Mouse (Mus musculus) forebrain, embryonic 14.5 days (tissue): ENCODE data around the gene Olfr727. TPM values are rescaled to one million over a fixed set of nuclear protein-coding genes. Genes with fewer than 3 reads are reported as not detected.

ENCODE experiments used
- ATAC-seq: fragments of 200-750 bp; cut with Nextera tagmentation; 2 replicates; pipeline ENCODE4 v1.8.0; 2017; ENCODE audit warnings: mild to moderate bottlenecking, moderate library complexity
- DNase-seq: peaks from one replicate; pipeline ENCODE4 v3.0.0-alpha.2; 2015; ENCODE audit warnings: low spot score
- H3K27ac ChIP-seq: fragments of 300-500 bp; sonication (generic); 2 replicates; pipeline ENCODE4 v1.5.1; 2014; ENCODE audit warnings: low read depth, mild to moderate bottlenecking, control low read depth, low read length, moderate library complexity
- H3K27me3 ChIP-seq: fragments of 300-500 bp; sonication (generic); replicated peaks from 2 replicates; pipeline ENCODE4 v1.6.1; 2014; ENCODE audit warnings: low read length, control low read depth, mixed read lengths; ENCODE audit not compliant: control insufficient read depth, insufficient read depth
- H3K36me3 ChIP-seq: fragments of 300-500 bp; sonication (generic); 2 replicates; pipeline ENCODE4 v1.6.1; 2014; ENCODE audit warnings: low read length, control low read depth; ENCODE audit not compliant: control insufficient read depth, insufficient read depth
- H3K4me1 ChIP-seq: fragments of 300-500 bp; sonication (generic); 2 replicates; pipeline ENCODE4 v1.6.1; 2014; ENCODE audit warnings: antibody characterized with exemption, low read length, control low read depth; ENCODE audit not compliant: control insufficient read depth, insufficient read depth
- H3K4me2 ChIP-seq: fragments of 300-500 bp; sonication (generic); 2 replicates; pipeline ENCODE4 v1.6.1; 2014; ENCODE audit warnings: mild to moderate bottlenecking, control low read depth, low read length
- H3K4me3 ChIP-seq: fragments of 300-500 bp; sonication (generic); 2 replicates; pipeline ENCODE4 v1.5.1; 2014; ENCODE audit warnings: low read depth, low read length, control low read depth
- H3K9ac ChIP-seq: fragments of 300-500 bp; sonication (generic); 2 replicates; pipeline ENCODE4 v1.6.1; 2014; ENCODE audit warnings: mild to moderate bottlenecking, low read length, control low read depth, moderate library complexity
- H3K9me3 ChIP-seq: fragments of 300-500 bp; sonication (generic); replicated peaks from 2 replicates; pipeline ENCODE4 v1.6.1; 2016; ENCODE audit warnings: low read length, control low read depth, mixed read lengths; ENCODE audit not compliant: control insufficient read depth
- WGBS: fragments of 180-500 bp; shearing (Covaris S2); extraction: QIAGEN DNeasy Blood & Tissue Kit; methylation state at CpG from one replicate; pipeline ENCODE4 v1.1.7; 2014; 5-methylcytosine and 5-hydroxymethylcytosine counted together
- polyA plus RNA-seq: library from polyadenylated mRNA; unstranded; fragments of >200 nt; fragmentation: Nextera tagmentation; extraction: Ambion mirVana; gene quantifications from 2 replicates; pipeline ENCODE4 v1.2.1, GENCODE M21; 2014

Olfr727 gene
- not detected in 2 replicates for polyA plus RNA-seq

GRCm38 (mm10) chr14:50122886-50123285, at the start of gene Olfr727:
Gene Olfr727, plus strand, starts transcription at chr14:50123186.
- Histone ChIP-seq H3K4me3 (no peak within 1 kb of the TSS), H3K9me3 (no peaks in the 10 kb centered on the region), H3K27ac (no peak within 1 kb of the TSS), H3K9ac (no peak within 1 kb of the TSS), H3K4me1 (no peaks in the 10 kb centered on the region), H3K36me3 (no peaks in the 10 kb centered on the region), H3K27me3 (no peaks in the 10 kb centered on the region), H3K4me2 (no peak within 1 kb of the TSS)
- DNase-seq (no peak), ATAC-seq (no peak)
- 86% methylated on average over 1 of the region's 1 CpGs for WGBS

- Histone ChIP-seq H3K4me2 (no peak within 1 kb of the TSS), H3K4me1 (no peaks in the 10 kb centered on the region), H3K27ac (no peak within 1 kb of the TSS), H3K36me3 (no peaks in the 10 kb centered on the region), H3K27me3 (no peaks in the 10 kb centered on the region), H3K9ac (no peak within 1 kb of the TSS), H3K9me3 (no peaks in the 10 kb centered on the region), H3K4me3 (no peak within 1 kb of the TSS)
- WGBS = 68% methylated on average over 1 of the region's 1 CpGs
- DNase-seq (no peak), ATAC-seq (no peak)
Measured at GRCm38 (mm10) chr14:50090853-50091252, 32.1 kb upstream of the Olfr727 start, which contains the start of gene Olfr726. Gene Olfr726, minus strand, starts transcription at chr14:50090953.

GRCm38 (mm10) chr14:50142580-50142979, 19.6 kb downstream of the Olfr727 start, which contains the start of gene Olfr728:
Gene Olfr728, minus strand, starts transcription at chr14:50142680.
- Histone ChIP-seq H3K9ac (no peak within 1 kb of the TSS), H3K4me1 (no peaks in the 10 kb centered on the region), H3K9me3 (no peaks in the 10 kb centered on the region), H3K4me2 (no peak within 1 kb of the TSS), H3K4me3 (no peak within 1 kb of the TSS), H3K27ac (no peak within 1 kb of the TSS), H3K27me3 (no peaks in the 10 kb centered on the region), H3K36me3 (no peaks in the 10 kb centered on the region)
- 94% methylated on average over 5 of the region's 5 CpGs for WGBS
- ATAC-seq (no peak), DNase-seq (no peak)

- no peak within 1 kb of the TSS for H3K27ac ChIP-seq
- H3K36me3 ChIP-seq = no peaks in the 10 kb centered on the region
- no peaks in the 10 kb centered on the region for H3K9me3 ChIP-seq
- DNase-seq = no peak
- H3K4me3 ChIP-seq = no peak within 1 kb of the TSS
- H3K4me2 ChIP-seq = no peak within 1 kb of the TSS
- no peaks in the 10 kb centered on the region for H3K27me3 ChIP-seq
- H3K9ac ChIP-seq = no peak within 1 kb of the TSS
- H3K4me1 ChIP-seq = no peaks in the 10 kb centered on the region
- no peak for ATAC-seq
Measured at GRCm38 (mm10) chr14:50152810-50153209, 29.8 kb downstream of the Olfr727 start, which contains the start of gene Olfr729. Gene Olfr729, minus strand, starts transcription at chr14:50152910.

Other genes with a start within 250 kb of the Olfr727 start
- gene Olfr722, start 221.2 kb upstream of the Olfr727 start, polyA plus RNA-seq = not detected in 2 replicates
- not detected in 2 replicates for gene Olfr723, start 191.4 kb upstream of the Olfr727 start, polyA plus RNA-seq
- not detected in 2 replicates for gene Olfr724, start 159.9 kb upstream of the Olfr727 start, polyA plus RNA-seq
- gene Olfr725, start 82.8 kb upstream of the Olfr727 start, polyA plus RNA-seq = not detected in 2 replicates
- not detected in 2 replicates for gene Olfr726, start 32.2 kb upstream of the Olfr727 start, polyA plus RNA-seq
- not detected in 2 replicates for gene Olfr728, start 19.5 kb downstream of the Olfr727 start, polyA plus RNA-seq
- not detected in 2 replicates for gene Olfr729, start 29.7 kb downstream of the Olfr727 start, polyA plus RNA-seq
- not detected in 2 replicates for gene Olfr730, start 65.0 kb downstream of the Olfr727 start, polyA plus RNA-seq
- not detected in 2 replicates for gene Olfr731, start 118.7 kb downstream of the Olfr727 start, polyA plus RNA-seq
- gene Olfr732, start 161.0 kb downstream of the Olfr727 start, polyA plus RNA-seq = not detected in 2 replicates
- not detected in 2 replicates for gene Olfr733, start 178.3 kb downstream of the Olfr727 start, polyA plus RNA-seq
- gene Olfr734, start 203.6 kb downstream of the Olfr727 start, polyA plus RNA-seq = not detected in 2 replicates
- gene Olfr735, start 225.7 kb downstream of the Olfr727 start, polyA plus RNA-seq = not detected in 2 replicates
- not detected in 2 replicates for gene Tlr11, start 234.7 kb downstream of the Olfr727 start, polyA plus RNA-seq